Mouse (Mus musculus): Measurements from ENCODE around the gene Gpr6. TPM values are rescaled to one million over a fixed set of nuclear protein-coding genes. Genes with fewer than 3 reads are reported as not detected.

Gpr6 gene
- polyA plus RNA-seq, 1 experiment from 2014 or later, result not detected

DNA sequence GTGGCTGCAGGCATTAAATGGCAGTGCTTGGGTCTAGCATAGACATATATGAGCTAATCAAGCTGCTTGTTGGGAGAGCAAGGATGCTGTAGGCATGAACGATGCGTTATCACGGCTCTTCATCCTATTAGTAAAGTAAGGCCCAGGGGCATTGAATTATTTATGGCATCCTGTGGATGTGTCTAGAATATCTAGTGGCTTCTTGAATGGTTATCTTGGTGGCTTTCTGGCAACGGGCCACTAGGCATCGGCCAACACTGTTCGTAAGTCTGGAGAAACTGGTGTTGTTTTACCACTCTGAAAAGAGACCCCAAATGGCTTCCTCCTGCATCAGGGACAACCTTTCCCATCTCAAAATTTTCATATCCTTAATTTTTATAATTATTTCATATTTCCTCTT is 33.6 kb downstream of the Gpr6 start:
- ATAC-seq (no peak), DNase-seq (no peak)
- H3K9ac ChIP-seq (replicated peaks), result no peak overlapping the region
- no peaks in the 10 kb centered on the region for H3K4me1 ChIP-seq (ENCODE audit: insufficient read depth)
- H3K36me3 ChIP-seq (replicated peaks; ENCODE audit: insufficient read depth, low read length), result no peaks in the 10 kb centered on the region
- TF ChIP-seq CTCF (IDR thresholded peaks at IDR 0.05; ENCODE audit: low read depth), result no peak
- no peak for TF ChIP-seq EP300 (IDR thresholded peaks at IDR 0.05; ENCODE audit: low read depth)
- no peaks in the 10 kb centered on the region for H3K27me3 ChIP-seq (ENCODE audit: insufficient read depth, low read length)
- no peak overlapping the region for H3K4me2 ChIP-seq (ENCODE audit: low read depth, low read length)
- 88% methylated on average over 6 of the region's 6 CpGs for WGBS (ENCODE audit: insufficient replicate concordance)
- H3K9me3 ChIP-seq (ENCODE audit: low read length), result no peaks in the 10 kb centered on the region
- no peak overlapping the region for H3K4me3 ChIP-seq (ENCODE audit: low read depth, low read length)
- H3K27ac ChIP-seq (ENCODE audit: low read depth), result no peak overlapping the region

DNA sequence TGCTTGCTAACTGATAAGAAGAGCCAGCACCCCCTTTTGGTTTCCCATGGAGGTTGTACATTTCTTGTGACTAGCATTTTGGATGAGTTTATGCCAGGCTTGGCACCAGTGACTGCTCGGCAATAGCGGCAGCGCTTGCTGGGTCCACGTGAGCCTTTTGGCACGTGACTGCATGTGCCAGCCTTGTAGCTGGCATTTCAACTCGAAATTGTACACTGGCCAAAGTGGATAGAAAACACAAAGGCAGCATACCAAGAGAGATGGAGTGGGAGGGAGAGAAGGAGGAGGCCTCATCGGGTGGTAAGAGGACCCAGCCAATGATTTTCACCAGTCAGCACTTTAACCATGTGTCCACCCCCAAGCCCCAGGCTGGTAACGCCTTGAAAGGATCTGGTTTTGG is 34.4 kb downstream of the Gpr6 start:
- 73% methylated on average over 8 of the region's 8 CpGs for WGBS (ENCODE audit: insufficient replicate concordance)
- no peak for ATAC-seq
- Histone ChIP-seq H3K27ac (ENCODE audit: low read depth) (no peak overlapping the region), H3K9ac (replicated peaks) (no peak overlapping the region), H3K9me3 (ENCODE audit: low read length) (no peaks in the 10 kb centered on the region), H3K4me1 (ENCODE audit: insufficient read depth) (no peaks in the 10 kb centered on the region), H3K4me3 (ENCODE audit: low read depth, low read length) (no peak overlapping the region), H3K27me3 (ENCODE audit: insufficient read depth, low read length) (no peaks in the 10 kb centered on the region), H3K4me2 (ENCODE audit: low read depth, low read length) (no peak overlapping the region), H3K36me3 (replicated peaks; ENCODE audit: insufficient read depth, low read length) (no peaks in the 10 kb centered on the region)
- no peak for TF ChIP-seq EP300 (IDR thresholded peaks at IDR 0.05; ENCODE audit: low read depth)
- no peak for DNase-seq

DNA sequence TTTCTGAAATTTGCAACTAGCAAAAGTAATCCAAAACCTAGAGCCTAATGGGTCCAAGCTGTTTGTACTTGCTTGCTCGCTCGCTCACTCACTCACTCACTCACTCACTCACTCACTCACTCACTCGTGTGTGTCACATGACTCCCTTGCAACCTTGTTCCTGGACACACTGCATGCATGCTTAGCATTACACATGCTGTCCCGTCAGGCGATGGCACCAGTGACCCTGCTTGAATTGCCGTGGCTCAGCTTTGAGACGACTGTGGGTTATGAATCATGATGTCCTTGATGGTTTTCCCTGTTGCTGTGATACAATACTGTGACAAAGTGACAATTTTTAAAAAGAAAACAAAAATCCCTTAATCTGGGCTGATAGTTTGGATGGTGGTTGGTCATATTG is 39.3 kb downstream of the Gpr6 start:
- Histone ChIP-seq H3K27ac (ENCODE audit: low read depth) (no peak overlapping the region), H3K4me2 (ENCODE audit: low read depth, low read length) (no peak overlapping the region), H3K36me3 (replicated peaks; ENCODE audit: insufficient read depth, low read length) (no peaks in the 10 kb centered on the region), H3K9me3 (ENCODE audit: low read length) (no peaks in the 10 kb centered on the region), H3K9ac (replicated peaks) (no peak overlapping the region), H3K27me3 (ENCODE audit: insufficient read depth, low read length) (no peaks in the 10 kb centered on the region), H3K4me1 (ENCODE audit: insufficient read depth) (no peaks in the 10 kb centered on the region), H3K4me3 (ENCODE audit: low read depth, low read length) (no peak overlapping the region)
- DNase-seq (no peak), ATAC-seq (no peak)
- 76% methylated on average over 7 of the region's 7 CpGs for WGBS (ENCODE audit: insufficient replicate concordance)
- no peak for TF ChIP-seq CTCF (IDR thresholded peaks at IDR 0.05; ENCODE audit: low read depth)
- TF ChIP-seq EP300 (IDR thresholded peaks at IDR 0.05; ENCODE audit: low read depth), result no peak

DNA sequence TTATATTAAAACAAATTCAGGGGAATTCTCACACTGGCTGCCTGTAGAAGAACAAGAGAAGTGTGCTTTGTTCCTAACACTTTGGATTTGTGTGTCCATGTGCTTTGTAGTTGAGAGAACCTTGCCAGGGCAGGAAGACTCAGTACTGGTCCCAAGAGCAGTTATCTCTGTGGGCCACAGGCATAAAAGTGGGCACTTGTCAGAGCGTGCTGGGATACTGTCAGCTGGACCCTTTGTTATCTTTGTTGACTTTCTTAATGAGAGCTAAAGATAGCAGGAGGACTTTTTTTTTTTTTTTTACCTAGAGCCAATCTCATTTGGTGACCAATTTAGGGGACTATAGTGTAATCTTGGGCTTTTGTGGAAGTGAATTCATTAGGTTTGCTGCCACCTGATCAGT is 47.2 kb downstream of the Gpr6 start:
- Histone ChIP-seq H3K27ac (ENCODE audit: low read depth) (no peak overlapping the region), H3K36me3 (replicated peaks; ENCODE audit: insufficient read depth, low read length) (no peaks in the 10 kb centered on the region), H3K4me2 (ENCODE audit: low read depth, low read length) (no peak overlapping the region), H3K9ac (replicated peaks) (no peak overlapping the region), H3K9me3 (ENCODE audit: low read length) (no peaks in the 10 kb centered on the region), H3K4me3 (ENCODE audit: low read depth, low read length) (no peak overlapping the region), H3K27me3 (ENCODE audit: insufficient read depth, low read length) (no peaks in the 10 kb centered on the region), H3K4me1 (ENCODE audit: insufficient read depth) (peaks cover 4% of the 10 kb centered on the region)
- DNase-seq, result no peak
- WGBS (ENCODE audit: insufficient replicate concordance), result 13% methylated on average over 1 of the region's 1 CpGs
- 0 out of 2 replicates have a peak, but pooled peaks have one; percentile 31 for ATAC-seq
- TF ChIP-seq CTCF (IDR thresholded peaks at IDR 0.05; ENCODE audit: low read depth), result no peak
- peak; percentile 81 for TF ChIP-seq EP300 (IDR thresholded peaks at IDR 0.05; ENCODE audit: low read depth)

DNA sequence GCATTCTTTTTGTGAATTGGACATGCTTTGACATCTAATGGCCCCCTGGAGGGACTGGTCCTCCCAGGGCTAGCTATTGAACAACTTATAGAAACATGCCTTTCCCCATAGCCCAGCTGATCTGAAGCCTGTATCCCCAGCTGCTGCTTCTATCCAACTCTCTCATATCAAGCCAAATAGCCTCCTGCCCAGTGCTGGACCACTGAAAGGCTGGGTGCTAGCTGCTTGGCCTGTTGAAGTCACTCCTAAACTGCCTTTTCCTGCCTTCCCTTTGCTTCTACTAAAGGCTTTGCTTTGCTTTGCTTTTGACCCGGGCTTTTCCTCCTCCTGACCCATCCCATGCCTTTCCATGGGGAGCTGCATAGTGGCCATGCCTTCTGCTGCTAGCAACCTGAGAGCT is 47.7 kb downstream of the Gpr6 start:
- no peak overlapping the region for H3K4me3 ChIP-seq (ENCODE audit: low read depth, low read length)
- H3K9me3 ChIP-seq (ENCODE audit: low read length), result no peaks in the 10 kb centered on the region
- ATAC-seq, result no peak
- no peak for TF ChIP-seq CTCF (IDR thresholded peaks at IDR 0.05; ENCODE audit: low read depth)
- no peak overlapping the region for H3K9ac ChIP-seq (replicated peaks)
- H3K27me3 ChIP-seq (ENCODE audit: insufficient read depth, low read length), result no peaks in the 10 kb centered on the region
- no peak overlapping the region for H3K27ac ChIP-seq (ENCODE audit: low read depth)
- no peak overlapping the region for H3K4me2 ChIP-seq (ENCODE audit: low read depth, low read length)
- WGBS (ENCODE audit: insufficient replicate concordance), result 35% methylated on average over 1 of the region's 1 CpGs
- H3K4me1 ChIP-seq (ENCODE audit: insufficient read depth), result peaks cover 4% of the 10 kb centered on the region
- no peaks in the 10 kb centered on the region for H3K36me3 ChIP-seq (replicated peaks; ENCODE audit: insufficient read depth, low read length)
- DNase-seq, result no peak

DNA sequence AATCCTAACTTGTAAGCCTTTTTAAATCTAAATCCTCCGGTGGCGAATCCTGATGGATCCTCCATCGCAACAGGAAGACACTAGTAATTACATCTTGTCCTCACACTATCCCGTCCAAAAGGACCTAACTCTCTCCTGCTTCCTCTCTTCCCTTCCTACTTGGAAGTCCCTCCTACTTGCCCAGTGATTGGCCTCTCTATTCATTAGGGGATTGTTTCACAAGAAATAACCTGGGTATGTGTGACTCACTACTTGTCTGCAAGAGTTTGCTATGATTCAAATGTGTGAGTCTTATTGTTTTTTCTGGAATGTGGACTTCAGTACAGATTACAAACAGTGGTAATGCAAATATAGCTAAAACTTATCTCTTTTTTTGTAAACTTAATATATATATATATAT is 49.9 kb downstream of the Gpr6 start:
- no peaks in the 10 kb centered on the region for H3K36me3 ChIP-seq (replicated peaks; ENCODE audit: insufficient read depth, low read length)
- no peak overlapping the region for H3K27ac ChIP-seq (ENCODE audit: low read depth)
- H3K4me2 ChIP-seq (ENCODE audit: low read depth, low read length), result no peak overlapping the region
- ATAC-seq, result no peak
- peaks cover 4% of the 10 kb centered on the region for H3K4me1 ChIP-seq (ENCODE audit: insufficient read depth)
- H3K9ac ChIP-seq (replicated peaks), result no peak overlapping the region
- WGBS (ENCODE audit: insufficient replicate concordance), result 84% methylated on average over 4 of the region's 4 CpGs
- no peak overlapping the region for H3K4me3 ChIP-seq (ENCODE audit: low read depth, low read length)
- TF ChIP-seq CTCF (IDR thresholded peaks at IDR 0.05; ENCODE audit: low read depth), result no peak
- TF ChIP-seq EP300 (IDR thresholded peaks at IDR 0.05; ENCODE audit: low read depth), result no peak
- no peaks in the 10 kb centered on the region for H3K9me3 ChIP-seq (ENCODE audit: low read length)
- H3K27me3 ChIP-seq (ENCODE audit: insufficient read depth, low read length), result no peaks in the 10 kb centered on the region
- no peak for DNase-seq

Other genes starting within 250 kb of the Gpr6 start
- 9.4 and 10.3 TPM in 2 replicates for gene Cdc40, start 189.0 kb downstream of the Gpr6 start, polyA plus RNA-seq (2015; fragmentation: Nextera tagmentation; extraction: Ambion mirVana)
- gene Wasf1, start 188.8 kb downstream of the Gpr6 start, polyA plus RNA-seq (2015; fragmentation: Nextera tagmentation; extraction: Ambion mirVana), result 0.59 and 0.61 TPM in 2 replicates
- gene Fig4, start 231.0 kb upstream of the Gpr6 start, polyA plus RNA-seq (2015; fragmentation: Nextera tagmentation; extraction: Ambion mirVana), result 5.8 and 6.0 TPM in 2 replicates
- not detected in 2 replicates for gene Ak9, start 231.7 kb upstream of the Gpr6 start, polyA plus RNA-seq (2015; fragmentation: Nextera tagmentation; extraction: Ambion mirVana)